Mouse (Mus musculus) MEL (cell line): ENCODE measurements around the gene Fam172a. TPM values are rescaled to one million over a fixed set of nuclear protein-coding genes. Genes with fewer than 3 reads are reported as not detected.

Experiments
- DNase-seq: peaks from one replicate; pipeline ENCODE4 v3.0.0; 2011; ENCODE audit warnings: low read depth, low spot score
- H3K27ac ChIP-seq: 2 replicates; pipeline ENCODE4 v1.5.1; 2012; ENCODE audit warnings: low read depth, mild to moderate bottlenecking, control low read depth, low read length, moderate library complexity; ENCODE audit not compliant: control insufficient read depth
- H3K27me3 ChIP-seq, 2 experiments: fragments of 150-350 bp in 1 of 2; sonication (generic) in 1 of 2; 2 replicates each; pipeline ENCODE4 v1.6.1; 2012; ENCODE audit warnings: low read length in 2 of 2, mild to moderate bottlenecking in 2 of 2, improper control_type of control experiment in 1 of 2, moderate library complexity in 1 of 2; ENCODE audit not compliant: insufficient read depth in 2 of 2, control insufficient read depth in 1 of 2
- H3K36me3 ChIP-seq, 2 experiments: 2 replicates each; pipeline ENCODE4 v1.6.1; 2012 to 2014; ENCODE audit warnings: low read length in 2 of 2, improper control_type of control experiment in 1 of 2, inconsistent platforms in 1 of 2, mild to moderate bottlenecking in 1 of 2; ENCODE audit not compliant: insufficient read depth in 2 of 2, control insufficient read depth in 1 of 2
- H3K4me1 ChIP-seq, 2 experiments: fragments of 150-350 bp in 1 of 2; sonication (generic) in 1 of 2; 2 replicates each; pipeline ENCODE4 v1.6.1; 2012; ENCODE audit warnings: low read length in 2 of 2, improper control_type of control experiment in 1 of 2, mild to moderate bottlenecking in 1 of 2; ENCODE audit not compliant: insufficient read depth in 2 of 2, control insufficient read depth in 1 of 2
- H3K4me3 ChIP-seq, 2 experiments: fragments of 150-350 bp in 1 of 2; sonication (generic) in 1 of 2; 2 replicates each; pipeline ENCODE4 v1.5.1; 2012; ENCODE audit warnings: low read depth in 2 of 2, low read length in 2 of 2, mild to moderate bottlenecking in 2 of 2, moderate library complexity in 2 of 2, control low read depth in 1 of 2, improper control_type of control experiment in 1 of 2; ENCODE audit not compliant: control insufficient read depth in 1 of 2, insufficient read depth in 1 of 2
- H3K79me2 ChIP-seq: 2 replicates; pipeline ENCODE4 v1.6.1; 2012; ENCODE audit warnings: mild to moderate bottlenecking, low read length, moderate library complexity; ENCODE audit not compliant: control insufficient read depth, poor library complexity, insufficient read depth
- H3K9ac ChIP-seq: 2 replicates; pipeline ENCODE4 v1.6.1; 2012; ENCODE audit warnings: low read depth, mild to moderate bottlenecking, control low read depth, low read length, moderate library complexity; ENCODE audit not compliant: control insufficient read depth, poor library complexity, severe bottlenecking
- H3K9me3 ChIP-seq: fragments of 150-350 bp; sonication (generic); replicated peaks from 2 replicates; pipeline ENCODE4 v1.6.1; 2012; ENCODE audit warnings: mild to moderate bottlenecking, low read length, improper control_type of control experiment, moderate library complexity; ENCODE audit not compliant: insufficient read depth
- BHLHE40 ChIP-seq: IDR thresholded peaks from 2 replicates; pipeline ENCODE4 v1.6.1; 2012; ENCODE audit warnings: low read depth, mild to moderate bottlenecking, inconsistent platforms, low read length, improper control_type of control experiment, borderline replicate concordance
- CHD2 ChIP-seq: IDR thresholded peaks from 2 replicates; pipeline ENCODE4 v1.6.1; 2011; ENCODE audit warnings: low read length, improper control_type of control experiment
- ELF1 ChIP-seq: IDR thresholded peaks from 2 replicates; pipeline ENCODE4 v1.6.1; 2014; ENCODE audit warnings: low read depth, mild to moderate bottlenecking, inconsistent platforms, low read length, improper control_type of control experiment, moderate library complexity
- ETS1 ChIP-seq: IDR thresholded peaks from 2 replicates; pipeline ENCODE4 v1.6.1; 2012; ENCODE audit warnings: low read depth, mild to moderate bottlenecking, inconsistent platforms, low read length, improper control_type of control experiment, moderate library complexity
- KAT2A ChIP-seq: conservative IDR thresholded peaks from 2 replicates; pipeline ENCODE4 v1.6.1; 2012; ENCODE audit warnings: low read depth, low read length, improper control_type of control experiment, inconsistent platforms
- MAZ ChIP-seq: IDR thresholded peaks from 2 replicates; pipeline ENCODE4 v1.6.1; 2012; ENCODE audit warnings: low read depth, mild to moderate bottlenecking, inconsistent platforms, low read length, improper control_type of control experiment
- MEF2A ChIP-seq: IDR thresholded peaks from 2 replicates; pipeline ENCODE4 v1.6.1; 2014; ENCODE audit warnings: low read depth, mild to moderate bottlenecking, inconsistent platforms, low read length, improper control_type of control experiment; ENCODE audit not compliant: poor library complexity, insufficient replicate concordance, severe bottlenecking; ENCODE audit errors: extremely low read depth
- MYC ChIP-seq: IDR thresholded peaks from 2 replicates; pipeline ENCODE4 v1.6.1; 2011; ENCODE audit warnings: low read depth, mild to moderate bottlenecking, low read length, improper control_type of control experiment, moderate library complexity
- NRF1 ChIP-seq: IDR thresholded peaks from 2 replicates; pipeline ENCODE4 v1.6.1; 2014; ENCODE audit warnings: low read depth, mild to moderate bottlenecking, inconsistent platforms, low read length, improper control_type of control experiment, moderate library complexity; ENCODE audit not compliant: poor library complexity, insufficient read depth, severe bottlenecking
- POLR2AphosphoS2 ChIP-seq: IDR thresholded peaks from 2 replicates; pipeline ENCODE4 v1.6.1; 2011; ENCODE audit warnings: low read length, improper control_type of control experiment
- RAD21 ChIP-seq: IDR thresholded peaks from 2 replicates; pipeline ENCODE4 v1.6.1; 2011; ENCODE audit warnings: mild to moderate bottlenecking, low read depth, low read length, improper control_type of control experiment
- SMC3 ChIP-seq: IDR thresholded peaks from 2 replicates; pipeline ENCODE4 v1.6.1; 2011; ENCODE audit warnings: low read depth, low read length, improper control_type of control experiment
- TBP ChIP-seq: IDR thresholded peaks from 2 replicates; pipeline ENCODE4 v1.8.0; 2011; ENCODE audit warnings: low read depth, low read length, improper control_type of control experiment
- USF2 ChIP-seq, 2 experiments: IDR thresholded peaks; 2 replicates each; pipeline ENCODE4 v1.6.1; 2011 to 2012; ENCODE audit warnings: improper control_type of control experiment in 2 of 2, low read length in 2 of 2, borderline replicate concordance in 1 of 2, inconsistent platforms in 1 of 2, low read depth in 1 of 2, mild to moderate bottlenecking in 1 of 2; ENCODE audit not compliant: insufficient read depth in 1 of 2
- polyA plus RNA-seq, 2 experiments: library from polyadenylated mRNA; stranded (reverse) in 1 of 2; unstranded in 1 of 2; fragments of >175 nt in 1 of 2; fragments of >200 nt in 1 of 2; gene quantifications; 2 replicates each; pipeline versions ENCODE4 v1.2.1 to v1.2.4; 2012; ENCODE audit warnings: low replicate concordance in 2 of 2, low read depth in 1 of 2; ENCODE audit not compliant: insufficient read length in 2 of 2, insufficient read depth in 1 of 2, missing spikeins in 1 of 2
- total RNA-seq: library from RNA; depleted of rRNA; stranded (reverse); fragments of 300-350 nt; gene quantifications from 2 replicates; pipeline ENCODE4 v1.2.3, GENCODE M21; 2012

The Fam172a gene
- total and polyA plus RNA-seq, 3 experiments, result 13.4 to 358 (median 19.6) TPM

- Histone ChIP-seq H3K27ac (no peak overlapping the region), H3K9me3 (no peaks in the 10 kb centered on the region), H3K4me3 (no peak overlapping the region), H3K79me2 (no peaks in the 10 kb centered on the region), H3K9ac (no peak overlapping the region), H3K36me3 (no peaks in the 10 kb centered on the region), H3K4me1 (no peaks in the 10 kb centered on the region; a peak in 1 of 4 replicates), H3K27me3 (no peaks in the 10 kb centered on the region)
- TF ChIP-seq CHD2 (no peak), MYC (no peak)
- DNase-seq, result no peak
These were observed 420.2 kb downstream of the Fam172a start for GRCm38 (mm10) chr13:78121991-78122390.

DNA sequence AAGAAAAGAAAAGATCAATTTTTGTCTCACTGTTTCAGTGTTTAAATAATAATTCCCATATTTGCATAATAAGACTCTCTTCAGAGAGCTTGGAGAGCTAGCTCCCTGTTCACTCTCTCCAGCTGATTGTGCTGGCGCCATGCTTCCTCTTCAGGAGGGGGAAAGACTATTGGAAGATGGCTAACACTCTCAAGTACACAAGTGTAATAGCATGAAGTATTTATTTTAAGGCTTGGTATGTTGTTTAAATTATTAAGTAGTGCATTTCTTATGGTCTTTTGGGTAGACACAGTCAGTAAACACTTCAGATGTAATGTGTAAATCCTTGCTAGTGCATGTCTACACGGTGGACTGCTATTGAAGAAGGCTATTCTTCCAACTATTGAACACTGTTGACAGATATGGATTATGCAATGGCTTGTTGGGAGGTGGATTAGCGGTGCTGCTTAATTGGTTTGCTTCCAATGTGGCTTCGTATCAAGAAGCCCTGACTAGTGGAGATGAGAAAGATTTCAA lies 422.1 kb downstream of the Fam172a start:
- Histone ChIP-seq H3K36me3 (no peaks in the 10 kb centered on the region), H3K27me3 (no peaks in the 10 kb centered on the region), H3K27ac (no peak overlapping the region), H3K79me2 (no peaks in the 10 kb centered on the region), H3K9ac (no peak overlapping the region), H3K9me3 (no peaks in the 10 kb centered on the region), H3K4me3 (no peak overlapping the region), H3K4me1 (no peaks in the 10 kb centered on the region)
- no peak for TF ChIP-seq CHD2
- no peak for TF ChIP-seq NRF1
- TF ChIP-seq BHLHE40, result no peak
- TF ChIP-seq KAT2A, result no peak
- no peak for TF ChIP-seq MYC
- no peak for TF ChIP-seq SMC3
- DNase-seq, result no peak

DNA sequence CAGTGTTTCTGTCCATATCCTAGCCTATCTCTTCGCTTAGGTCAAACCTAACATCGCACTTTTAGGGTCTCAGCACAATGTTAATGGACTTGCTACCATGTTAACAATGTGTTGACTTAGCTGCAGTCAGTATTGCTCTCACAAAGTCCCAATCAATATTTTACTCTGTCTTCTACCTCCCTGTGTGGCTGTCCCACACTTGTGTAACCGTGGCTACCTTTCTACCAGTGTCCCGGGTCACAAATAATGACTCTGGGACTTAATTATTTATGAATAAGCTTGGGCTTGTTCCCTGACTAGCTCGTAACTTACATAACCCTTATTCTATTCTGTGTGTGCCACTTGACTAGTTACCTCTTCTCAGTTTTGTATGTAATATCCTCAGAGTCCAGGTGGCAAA lies 455.6 kb downstream of the Fam172a start:
- no peak for DNase-seq
- Histone ChIP-seq H3K4me1 (no peaks in the 10 kb centered on the region), H3K9ac (no peak overlapping the region), H3K27me3 (no peaks in the 10 kb centered on the region), H3K4me3 (no peak overlapping the region), H3K79me2 (no peaks in the 10 kb centered on the region)
- no peak for TF ChIP-seq TBP
- TF ChIP-seq POLR2AphosphoS2, result no peak
- no peak for TF ChIP-seq CHD2
- no peak for TF ChIP-seq BHLHE40
- no peak for TF ChIP-seq MYC
- TF ChIP-seq MEF2A, result no peak
- TF ChIP-seq RAD21, result no peak
- TF ChIP-seq MAZ, result no peak
- TF ChIP-seq ETS1, result no peak
- TF ChIP-seq USF2 (IDR thresholded peaks at IDR 0.05; ENCODE audit: borderline replicate concordance in 1 of 2, insufficient read depth in 1 of 2, low read depth in 1 of 2, low read length in 2 of 2), result no peak
- no peak for TF ChIP-seq ELF1
- TF ChIP-seq, all 39 proteins: peak for 0
- no peak overlapping the region for H3K27ac ChIP-seq
- H3K36me3 ChIP-seq, result no peaks in the 10 kb centered on the region
- H3K9me3 ChIP-seq, result no peaks in the 10 kb centered on the region
